Mouse (Mus musculus): ENCODE data around the gene Hsf2. TPM values are rescaled to one million over a fixed set of nuclear protein-coding genes. Genes with fewer than 3 reads are reported as not detected.

The Hsf2 gene
- 29.0 and 32.0 TPM in 2 replicates for total RNA-seq (2012; rRNA removed)

DNA sequence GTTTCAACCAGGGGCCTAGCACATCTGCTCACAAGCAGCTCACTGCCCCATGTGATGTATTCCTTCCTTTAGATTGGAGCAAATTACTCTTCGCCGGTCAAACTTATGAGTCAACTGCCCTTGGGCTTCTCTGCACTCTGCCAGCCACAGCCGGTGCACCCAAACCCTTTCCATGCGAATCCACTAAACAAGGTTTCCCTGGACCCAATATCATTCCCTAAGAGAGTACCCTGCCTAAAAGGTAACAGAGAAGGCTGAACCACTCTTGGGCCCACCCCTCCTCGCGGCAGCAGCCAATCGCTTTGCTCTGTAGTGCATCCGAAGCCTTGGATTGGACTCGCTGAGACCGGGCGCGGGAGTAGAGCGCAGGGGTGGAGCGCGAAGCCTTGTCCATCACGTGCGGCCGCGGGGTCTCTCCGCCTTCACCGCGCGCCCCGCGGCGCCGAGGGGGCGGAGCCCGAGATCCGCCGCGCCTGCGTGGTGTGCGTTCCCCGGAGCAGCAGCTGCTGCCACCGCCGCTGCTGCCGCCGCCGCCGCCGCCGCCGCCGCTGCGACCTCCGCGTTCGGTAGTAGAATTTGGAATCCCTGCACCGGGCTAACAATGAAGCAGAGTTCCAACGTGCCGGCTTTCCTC is at the start of gene Hsf2:
Hsf2 (plus strand) TSS at position 478 of the 634 bp plus-strand sequence.
- H3K9ac ChIP-seq (ENCODE audit: insufficient read depth, low read depth, low read length, poor library complexity, severe bottlenecking): peak within 1 kb of the TSS; percentile 88
- H3K4me3 ChIP-seq (ENCODE audit: insufficient read depth in 1 of 2, low read depth in 1 of 2, low read length in 2 of 2, poor library complexity in 1 of 2, severe bottlenecking in 1 of 2): peak within 1 kb of the TSS; percentile 84 to 97
- H3K9me3 ChIP-seq (ENCODE audit: control insufficient read depth, insufficient read depth, low read depth, low read length): no peaks in the 10 kb centered on the region
- no peak for TF ChIP-seq HCFC1 (IDR thresholded peaks at IDR 0.05; ENCODE audit: borderline replicate concordance, insufficient read depth, low read length)
- TF ChIP-seq ZNF384 (IDR thresholded peaks at IDR 0.05; ENCODE audit: low read depth, low read length): no peak
- TF ChIP-seq CHD2 (IDR thresholded peaks at IDR 0.05; ENCODE audit: low read depth, low read length): 0 out of 2 replicates have a peak, but pooled peaks have one; percentile 65
- TF ChIP-seq MAFK (IDR thresholded peaks at IDR 0.05; ENCODE audit: insufficient read depth, low read depth, low read length): no peak
- TF ChIP-seq ZC3H11A (IDR thresholded peaks at IDR 0.05; ENCODE audit: borderline replicate concordance, low read depth, low read length): no peak
- H3K4me1 ChIP-seq (ENCODE audit: control insufficient read depth in 2 of 2, insufficient read depth in 2 of 2, low read length in 2 of 2, poor library complexity in 1 of 2): peaks cover 2 to 4% of the 10 kb centered on the region in 2 experiments; a peak in 2 of 4 replicates
- H3K27ac ChIP-seq (ENCODE audit: insufficient read depth, low read depth, low read length, poor library complexity, severe bottlenecking): peak within 1 kb of the TSS; percentile 79
- in situ Hi-C loops (cut with MboI; ENCODE audit: low sequenced_read_pairs in 2 of 2, unreplicated experiment in 2 of 2): loop anchor here in 1 of 2 experiments (25.0 kb wide), 1 partner anchor 1099 kb away; the partner anchor contains the start of gene Gja1
- DNase-seq (ENCODE audit: low read depth, low spot score): peak; percentile 86
- no peaks in the 10 kb centered on the region for H3K36me3 ChIP-seq (ENCODE audit: control insufficient read depth, insufficient read depth, low read length, poor library complexity, severe bottlenecking)

DNA sequence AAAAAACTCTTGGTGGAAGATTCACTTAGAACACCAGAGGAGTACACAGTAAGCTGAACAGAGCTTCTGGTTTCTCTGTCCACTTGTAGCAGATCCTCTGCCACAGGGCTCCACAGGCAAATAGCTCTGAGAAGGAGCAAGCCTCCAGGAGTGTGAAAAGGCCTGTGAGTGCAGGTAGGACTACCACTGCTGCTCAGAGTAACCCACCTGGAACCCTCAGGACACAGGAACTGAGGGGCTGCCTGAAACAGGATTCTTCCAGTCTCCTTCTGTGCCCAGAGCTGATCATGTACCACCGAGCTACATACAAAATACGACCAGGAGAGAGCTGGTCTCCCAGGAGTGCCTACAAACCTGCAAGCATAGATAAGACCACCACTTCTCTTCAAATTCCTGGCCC is 48.3 kb upstream of the Hsf2 start:
- in situ Hi-C loops (cut with MboI; ENCODE audit: low sequenced_read_pairs in 2 of 2, unreplicated experiment in 2 of 2): loop anchor here in 1 of 2 experiments (25.0 kb wide), 1 partner anchor 1249 kb away; the partner anchor contains the start of gene Edar
- no peak overlapping the region for H3K9ac ChIP-seq (ENCODE audit: insufficient read depth, low read depth, low read length, poor library complexity, severe bottlenecking)
- DNase-seq (ENCODE audit: low read depth, low spot score): no peak
- H3K4me3 ChIP-seq (ENCODE audit: insufficient read depth in 1 of 2, low read depth in 1 of 2, low read length in 2 of 2, poor library complexity in 1 of 2, severe bottlenecking in 1 of 2): no peak overlapping the region
- no peaks in the 10 kb centered on the region for H3K4me1 ChIP-seq (ENCODE audit: control insufficient read depth in 2 of 2, insufficient read depth in 2 of 2, low read length in 2 of 2, poor library complexity in 1 of 2)
- TF ChIP-seq ZNF384 (IDR thresholded peaks at IDR 0.05; ENCODE audit: low read depth, low read length): no peak
- TF ChIP-seq HCFC1 (IDR thresholded peaks at IDR 0.05; ENCODE audit: borderline replicate concordance, insufficient read depth, low read length): no peak
- no peak for TF ChIP-seq CHD2 (IDR thresholded peaks at IDR 0.05; ENCODE audit: low read depth, low read length)
- no peak for TF ChIP-seq ZC3H11A (IDR thresholded peaks at IDR 0.05; ENCODE audit: borderline replicate concordance, low read depth, low read length)
- no peak for TF ChIP-seq MAFK (IDR thresholded peaks at IDR 0.05; ENCODE audit: insufficient read depth, low read depth, low read length)
- no peaks in the 10 kb centered on the region for H3K36me3 ChIP-seq (ENCODE audit: control insufficient read depth, insufficient read depth, low read length, poor library complexity, severe bottlenecking)
- no peak overlapping the region for H3K27ac ChIP-seq (ENCODE audit: insufficient read depth, low read depth, low read length, poor library complexity, severe bottlenecking)
- no peaks in the 10 kb centered on the region for H3K9me3 ChIP-seq (ENCODE audit: control insufficient read depth, insufficient read depth, low read depth, low read length)

DNA sequence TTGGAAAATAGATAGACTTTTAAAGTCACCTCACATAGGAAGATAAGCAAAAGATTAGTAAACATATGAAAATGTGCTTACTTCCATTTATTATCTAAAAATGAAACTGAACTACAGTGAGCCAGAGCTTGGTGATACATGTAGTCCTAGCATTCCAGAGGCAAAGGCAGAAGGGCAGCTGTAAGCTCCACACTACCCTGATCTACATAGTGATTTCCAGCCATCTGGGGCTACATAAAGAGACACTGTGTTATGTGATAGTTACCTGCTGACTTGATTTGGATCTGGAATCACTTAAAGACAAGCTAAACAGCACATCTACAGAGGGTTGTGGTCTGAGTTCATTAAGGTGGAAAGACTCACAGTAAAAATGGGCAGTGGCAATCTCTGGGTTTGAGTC is 45.1 kb upstream of the Hsf2 start:
- H3K4me1 ChIP-seq (ENCODE audit: control insufficient read depth in 2 of 2, insufficient read depth in 2 of 2, low read length in 2 of 2, poor library complexity in 1 of 2): no peaks in the 10 kb centered on the region
- H3K36me3 ChIP-seq (ENCODE audit: control insufficient read depth, insufficient read depth, low read length, poor library complexity, severe bottlenecking): no peaks in the 10 kb centered on the region
- no peak overlapping the region for H3K27ac ChIP-seq (ENCODE audit: insufficient read depth, low read depth, low read length, poor library complexity, severe bottlenecking)
- DNase-seq (ENCODE audit: low read depth, low spot score): no peak
- TF ChIP-seq ZNF384 (IDR thresholded peaks at IDR 0.05; ENCODE audit: low read depth, low read length): no peak
- TF ChIP-seq ZC3H11A (IDR thresholded peaks at IDR 0.05; ENCODE audit: borderline replicate concordance, low read depth, low read length): no peak
- TF ChIP-seq MAFK (IDR thresholded peaks at IDR 0.05; ENCODE audit: insufficient read depth, low read depth, low read length): no peak
- no peak for TF ChIP-seq HCFC1 (IDR thresholded peaks at IDR 0.05; ENCODE audit: borderline replicate concordance, insufficient read depth, low read length)
- no peak for TF ChIP-seq CHD2 (IDR thresholded peaks at IDR 0.05; ENCODE audit: low read depth, low read length)
- in situ Hi-C loops (cut with MboI; ENCODE audit: low sequenced_read_pairs in 2 of 2, unreplicated experiment in 2 of 2): loop anchor here in 1 of 2 experiments (25.0 kb wide), 1 partner anchor 1246 kb away; the partner anchor contains the start of gene Edar
- no peaks in the 10 kb centered on the region for H3K9me3 ChIP-seq (ENCODE audit: control insufficient read depth, insufficient read depth, low read depth, low read length)
- no peak overlapping the region for H3K9ac ChIP-seq (ENCODE audit: insufficient read depth, low read depth, low read length, poor library complexity, severe bottlenecking)
- no peak overlapping the region for H3K4me3 ChIP-seq (ENCODE audit: insufficient read depth in 1 of 2, low read depth in 1 of 2, low read length in 2 of 2, poor library complexity in 1 of 2, severe bottlenecking in 1 of 2)

DNA sequence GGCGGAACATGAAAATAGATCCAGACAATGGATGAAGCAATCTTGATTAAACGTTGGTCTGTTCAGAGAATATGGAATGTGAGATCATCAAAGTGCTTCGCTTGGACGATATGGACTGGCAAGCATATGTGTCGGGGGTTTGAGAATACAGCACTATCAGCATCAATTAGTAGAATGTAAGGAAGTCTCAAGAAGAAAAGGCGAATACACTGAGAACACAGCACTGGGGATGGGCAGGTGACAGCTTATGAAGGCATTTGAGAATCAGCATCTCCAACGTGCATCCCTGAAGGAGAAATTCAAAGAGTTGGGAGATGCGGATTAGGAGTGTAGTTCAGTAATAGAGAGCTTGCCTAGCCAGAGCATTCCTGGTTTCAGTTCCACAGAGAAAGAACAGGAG is 41.8 kb upstream of the Hsf2 start:
- Histone ChIP-seq H3K4me3 (ENCODE audit: insufficient read depth in 1 of 2, low read depth in 1 of 2, low read length in 2 of 2, poor library complexity in 1 of 2, severe bottlenecking in 1 of 2) (no peak overlapping the region), H3K36me3 (ENCODE audit: control insufficient read depth, insufficient read depth, low read length, poor library complexity, severe bottlenecking) (no peaks in the 10 kb centered on the region), H3K4me1 (ENCODE audit: control insufficient read depth in 2 of 2, insufficient read depth in 2 of 2, low read length in 2 of 2, poor library complexity in 1 of 2) (no peaks in the 10 kb centered on the region), H3K27ac (ENCODE audit: insufficient read depth, low read depth, low read length, poor library complexity, severe bottlenecking) (no peak overlapping the region), H3K9me3 (ENCODE audit: control insufficient read depth, insufficient read depth, low read depth, low read length) (no peaks in the 10 kb centered on the region), H3K9ac (ENCODE audit: insufficient read depth, low read depth, low read length, poor library complexity, severe bottlenecking) (no peak overlapping the region)
- no peak for TF ChIP-seq ZC3H11A (IDR thresholded peaks at IDR 0.05; ENCODE audit: borderline replicate concordance, low read depth, low read length)
- TF ChIP-seq HCFC1 (IDR thresholded peaks at IDR 0.05; ENCODE audit: borderline replicate concordance, insufficient read depth, low read length): no peak
- no peak for TF ChIP-seq ZNF384 (IDR thresholded peaks at IDR 0.05; ENCODE audit: low read depth, low read length)
- TF ChIP-seq MAFK (IDR thresholded peaks at IDR 0.05; ENCODE audit: insufficient read depth, low read depth, low read length): no peak
- TF ChIP-seq CHD2 (IDR thresholded peaks at IDR 0.05; ENCODE audit: low read depth, low read length): no peak
- in situ Hi-C loops (cut with MboI; ENCODE audit: low sequenced_read_pairs in 2 of 2, unreplicated experiment in 2 of 2): loop anchor here in 1 of 2 experiments (25.0 kb wide), 1 partner anchor 1243 kb away; the partner anchor contains the start of gene Edar
- no peak for DNase-seq (ENCODE audit: low read depth, low spot score)
